ENCODE assay signal across 22 mouse cellular contexts in the genomic region with DNA sequence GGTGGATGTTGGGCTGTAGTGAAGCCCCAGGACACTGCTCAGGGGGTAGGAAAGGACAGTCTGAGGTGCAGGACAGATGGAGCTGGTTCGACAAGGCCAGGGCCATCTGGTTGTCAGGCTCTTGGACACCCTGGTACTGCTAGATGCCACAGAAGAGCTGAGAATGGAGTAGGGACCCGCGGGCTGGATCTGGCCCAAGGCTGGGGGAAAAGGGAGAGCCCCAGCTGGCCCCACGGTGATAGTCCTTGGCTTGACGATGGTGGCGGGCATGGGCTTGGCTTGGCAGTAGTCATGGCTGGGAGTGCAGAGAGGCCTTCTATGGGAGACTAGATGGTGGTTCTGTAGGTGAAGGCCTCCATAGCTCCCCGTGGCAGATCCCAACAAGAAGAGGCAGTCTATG. TPM values are rescaled to one million over a fixed set of nuclear protein-coding genes. Genes with fewer than 3 reads are reported as not detected.
A peak's percentile ranks its signal among the peaks of the same experiment; 100 is the strongest.
DNase-seq lines count a peak whose midpoint lies in the region; ATAC-seq and TF ChIP-seq lines count a peak whose summit lies in the region.
"Had no signal": no experiment of that assay in that cellular context is flagged by ENCODE, and none has a peak within 500 bp of the region (broad histone marks: within the 10 kb centered on the region; RNA-seq: fewer than 3 reads in every experiment).

No protein-coding gene starts in this region.

- H3K9ac ChIP-seq in liver, embryonic 13.5 days: no peak overlapping the region

- H3K9me3 ChIP-seq in liver, embryonic 13.5 days (replicated peaks): no peaks in the 10 kb centered on the region
- H3K9me3 ChIP-seq: G1E had no signal

- H3K27ac ChIP-seq in cerebellum, adult 2 months (ENCODE audit: insufficient read depth, low read length): no peak overlapping the region
- H3K27ac ChIP-seq in liver, embryonic 13.5 days: peak overlapping the region; percentile 34; the same call in 1 of the 2 replicates

- intact Hi-C loops in left cerebral cortex, postnatal 4 days (cut with DNase I): no loop called here
- intact Hi-C loops in left cerebral cortex, postnatal 14 days (cut with DNase I): no loop called here

- peak; percentile 64 to 82 for DNase-seq in cerebellum, postnatal 10 days
- no peak for DNase-seq in cerebellum, adult 9-10 months
- DNase-seq in cerebellum, postnatal 14 days: peak; percentile 56 to 64
- no peak for DNase-seq in cerebellum, adult 2 months
- peak; percentile 39 for DNase-seq in left cerebral cortex, postnatal 4 days
- DNase-seq in left cerebral cortex, postnatal 14 days (ENCODE audit: low spot score in 2 of 2): no peak
- DNase-seq in liver, embryonic 13.5 days: no peak
- DNase-seq in liver: no peak
- DNase-seq: adrenal gland, adult 2 months; adrenal gland, adult 8-10 months; adrenal gland, postnatal 10 days; adrenal gland, postnatal 14 days; adrenal gland, postnatal 25 days; adrenal gland, postnatal 36 days; B cell, adult 2 months; cerebellum, adult 11 months; cerebellum, adult 11-12 months had no signal

- no peaks in the 10 kb centered on the region for H3K27me3 ChIP-seq in cerebellum, adult 2 months (ENCODE audit: control insufficient read depth, insufficient read depth, low read length)
- H3K27me3 ChIP-seq in liver, embryonic 13.5 days: no peaks in the 10 kb centered on the region
- H3K27me3 ChIP-seq: CH12.LX, Patski had no signal

- no peak for TF ChIP-seq CTCF in cerebellum, adult 2 months (IDR thresholded peaks at IDR 0.05; ENCODE audit: borderline replicate concordance, insufficient read depth, low read depth, low read length)

- 29% methylated on average over 7 of the region's 7 CpGs for WGBS in cerebellum, adult 2 months
- WGBS in liver, embryonic 13.5 days (ENCODE audit: insufficient replicate concordance): 80% methylated on average over 7 of the region's 7 CpGs

- H3K4me3 ChIP-seq in cerebellum, adult 2 months (replicated peaks; ENCODE audit: insufficient read depth, low read depth, low read length): no peak overlapping the region
- no peak overlapping the region for H3K4me3 ChIP-seq in liver, embryonic 13.5 days (replicated peaks)

- 0 out of 2 replicates have a peak, but pooled peaks cover 4% of the 10 kb centered on the region for H3K4me1 ChIP-seq in cerebellum, adult 2 months (ENCODE audit: control insufficient read depth, insufficient read depth, low read length)
- peaks cover 33% of the 10 kb centered on the region for H3K4me1 ChIP-seq in liver, embryonic 13.5 days (replicated peaks)

- peaks cover 98% of the 10 kb centered on the region for H3K36me3 ChIP-seq in liver, embryonic 13.5 days

- TF ChIP-seq POLR2A in cerebellum, adult 2 months (IDR thresholded peaks at IDR 0.05; ENCODE audit: borderline replicate concordance, insufficient read depth, low read length): no peak

- no peak for ATAC-seq in liver, embryonic 13.5 days (ENCODE audit: low read depth)
- ATAC-seq: activated CD4-positive, CD25-positive, alpha-beta regulatory T cell, adult 4 months; CD4-positive, CD25-positive, alpha-beta regulatory T cell, adult 4 months; Patski had no signal

- H3K4me2 ChIP-seq in liver, embryonic 13.5 days: no peak overlapping the region

RNA-seq across cellular contexts. Expression of a gene that starts 12.8 kb away (rescaled TPM):
- polyA plus RNA-seq in cerebellum, adult 2 months (2012; rRNA removed): 13.8 and 15.3 TPM in 2 replicates
- total RNA-seq in left cerebral cortex, postnatal 4 days (2021): 10 to 100 TPM; 28.7 to 29.0 TPM
- 10 to 100 TPM; 21.4 TPM for total RNA-seq in left cerebral cortex, postnatal 14 days (2021)
- polyA plus RNA-seq in liver, embryonic 13.5 days (2015; fragmentation: Nextera tagmentation; extraction: Ambion mirVana): 18.4 and 19.4 TPM in 2 replicates

Comparison
In these comparisons a context has a peak if more than half of its experiments do, and no peak if none do; other contexts are left out.
1. DNase-seq: peak in cerebellum, postnatal 10 days (2 of 2), cerebellum, postnatal 14 days (2 of 2) and left cerebral cortex, postnatal 4 days (single experiment); none in cerebellum, adult 9-10 months (single experiment), cerebellum, adult 2 months (0 of 2), left cerebral cortex, postnatal 14 days (0 of 2), liver, embryonic 13.5 days (single experiment) and liver (single experiment).